Mouse (Mus musculus): ENCODE results near the gene Nthl1.
A peak's percentile ranks its signal among the peaks of the same experiment; 100 is the strongest.
"Not testable (repeated sequence)": the region's sequence is repeated elsewhere in the genome, so short reads cannot be mapped to it uniquely, and the experiment has no call there.

The Nthl1 gene

GRCm38 (mm10) chr17:24650070-24650616 lies 17.7 kb downstream of the Nthl1 start, which contains the start of gene Slc9a3r2:
Gene Slc9a3r2, minus strand, starts transcription at chr17:24650327.
- DNase-seq (ENCODE audit: low read depth, low spot score), result no peak

- DNase-seq (ENCODE audit: low read depth, low spot score), result no peak
Measured at GRCm38 (mm10) chr17:24650766-24651165, 18.3 kb downstream of the Nthl1 start.

GRCm38 (mm10) chr17:24651835-24652234 lies 19.4 kb downstream of the Nthl1 start:
- DNase-seq (ENCODE audit: low read depth, low spot score), result no peak

GRCm38 (mm10) chr17:24653967-24654710 lies 21.7 kb downstream of the Nthl1 start:
- DNase-seq (ENCODE audit: low read depth, low spot score), result peak; percentile 76

GRCm38 (mm10) chr17:24654969-24655368 lies 22.5 kb downstream of the Nthl1 start:
- DNase-seq (ENCODE audit: low read depth, low spot score), result no peak

- peak; percentile 24 for DNase-seq (ENCODE audit: low read depth, low spot score)
Measured at GRCm38 (mm10) chr17:24658017-24658758, 25.7 kb downstream of the Nthl1 start, which contains the start of gene Npw. Gene Npw, minus strand, starts transcription at chr17:24658457.

- not testable (repeated sequence) for DNase-seq (ENCODE audit: low read depth, low spot score)
Measured at GRCm38 (mm10) chr17:24667011-24667410, 34.5 kb downstream of the Nthl1 start.

GRCm38 (mm10) chr17:24667416-24667815 lies 34.9 kb downstream of the Nthl1 start:
- DNase-seq (ENCODE audit: low read depth, low spot score), result peak; percentile 78

GRCm38 (mm10) chr17:24669214-24669544 lies 36.7 kb downstream of the Nthl1 start:
- not testable (repeated sequence) for DNase-seq (ENCODE audit: low read depth, low spot score)

- peak; percentile 96 for DNase-seq (ENCODE audit: low read depth, low spot score)
Measured at GRCm38 (mm10) chr17:24669545-24670245, 37.2 kb downstream of the Nthl1 start, which contains the start of gene Zfp598. Gene Zfp598, plus strand, starts transcription at chr17:24669687.

- no peak for DNase-seq (ENCODE audit: low read depth, low spot score)
Measured at GRCm38 (mm10) chr17:24670246-24670844, 37.9 kb downstream of the Nthl1 start.

- no peak for DNase-seq (ENCODE audit: low read depth, low spot score)
Measured at GRCm38 (mm10) chr17:24671346-24671745, 38.9 kb downstream of the Nthl1 start.

GRCm38 (mm10) chr17:24672141-24672540 lies 39.7 kb downstream of the Nthl1 start:
- DNase-seq (ENCODE audit: low read depth, low spot score), result no peak

GRCm38 (mm10) chr17:24674277-24674676 lies 41.8 kb downstream of the Nthl1 start:
- no peak for DNase-seq (ENCODE audit: low read depth, low spot score)

- peak; percentile 79 for DNase-seq (ENCODE audit: low read depth, low spot score)
Measured at GRCm38 (mm10) chr17:24676187-24676586, 43.7 kb downstream of the Nthl1 start.

- no peak for DNase-seq (ENCODE audit: low read depth, low spot score)
Measured at GRCm38 (mm10) chr17:24676877-24677276, 44.4 kb downstream of the Nthl1 start.

GRCm38 (mm10) chr17:24677500-24678080 lies 45.1 kb downstream of the Nthl1 start:
- DNase-seq (ENCODE audit: low read depth, low spot score), result no peak

- peak; percentile 66 for DNase-seq (ENCODE audit: low read depth, low spot score)
Measured at GRCm38 (mm10) chr17:24686514-24686913, 54.0 kb downstream of the Nthl1 start.

GRCm38 (mm10) chr17:24687146-24687595 lies 54.7 kb downstream of the Nthl1 start:
- peak; percentile 84 for DNase-seq (ENCODE audit: low read depth, low spot score)

GRCm38 (mm10) chr17:24687599-24687998 lies 55.1 kb downstream of the Nthl1 start:
- no peak for DNase-seq (ENCODE audit: low read depth, low spot score)
